Comparison of ENCODE assay signal across 19 mouse cellular contexts in genomic region chr9:88289568-88290168, GRCm38 (mm10).
"Had no signal": no experiment of that assay in that cellular context is flagged by ENCODE, and none has a peak within 500 bp of the region (broad histone marks: within the 10 kb centered on the region; RNA-seq: fewer than 3 reads in every experiment).

No protein-coding gene starts in this region.

- H3K27ac ChIP-seq: limb, embryonic 13.5 days; liver, embryonic 13.5 days; neural tube, embryonic 12.5 days; neural tube, embryonic 15.5 days; stomach, postnatal 0 days had no signal

- H3K9me3 ChIP-seq: limb, embryonic 13.5 days; liver, embryonic 13.5 days; neural tube, embryonic 12.5 days; neural tube, embryonic 15.5 days had no signal

- H3K4me1 ChIP-seq: limb, embryonic 13.5 days; liver, embryonic 13.5 days; neural tube, embryonic 12.5 days; neural tube, embryonic 15.5 days had no signal

- H3K4me2 ChIP-seq: limb, embryonic 13.5 days; liver, embryonic 13.5 days; midbrain, embryonic 11.5 days; neural tube, embryonic 12.5 days; neural tube, embryonic 15.5 days had no signal

- DNase-seq: kidney, adult 8-10 months; kidney, postnatal 14 days; kidney, postnatal 4 days; left cerebral cortex, postnatal 4 days; liver, embryonic 13.5 days; lung, adult 2 months; lung, postnatal 14 days; midbrain, embryonic 14.5 days; right cerebral cortex, adult 18-20 months; right cerebral cortex, postnatal 14 days; right cerebral cortex, postnatal 4 days; thymus, adult 2 months; thymus, postnatal 14 days; thymus, postnatal 4 days had no signal

- H3K4me3 ChIP-seq: limb, embryonic 13.5 days; liver, embryonic 13.5 days; neural tube, embryonic 12.5 days; neural tube, embryonic 15.5 days had no signal

- H3K9ac ChIP-seq: limb, embryonic 13.5 days; liver, embryonic 13.5 days; neural tube, embryonic 12.5 days; neural tube, embryonic 15.5 days had no signal

- H3K36me3 ChIP-seq: limb, embryonic 13.5 days; liver, embryonic 13.5 days; neural tube, embryonic 12.5 days; neural tube, embryonic 15.5 days had no signal

- H3K27me3 ChIP-seq: limb, embryonic 13.5 days; liver, embryonic 13.5 days; neural tube, embryonic 12.5 days; neural tube, embryonic 15.5 days had no signal
